Mouse (Mus musculus) embryonic facial prominence, embryonic 15.5 days (tissue): ENCODE results near the gene Fbp2. TPM values are rescaled to one million over a fixed set of nuclear protein-coding genes. Genes with fewer than 3 reads are reported as not detected.
"Not testable (repeated sequence)": the region's sequence is repeated elsewhere in the genome, so short reads cannot be mapped to it uniquely, and the experiment has no call there.

ENCODE experiments used
- ATAC-seq: fragments of 200-750 bp; cut with Nextera tagmentation; 2 replicates; pipeline ENCODE4 v1.8.0; 2017; ENCODE audit warnings: low read depth, moderate TSS enrichment; ENCODE audit not compliant: insufficient number of reproducible peaks, low FRiP score, low TSS enrichment
- H3K27ac ChIP-seq: fragments of 300-500 bp; sonication (generic); replicated peaks from 2 replicates; pipeline ENCODE4 v1.5.1; 2015; ENCODE audit warnings: mild to moderate bottlenecking, inconsistent platforms
- H3K27me3 ChIP-seq: fragments of 300-500 bp; sonication (generic); 2 replicates; pipeline ENCODE4 v1.6.1; 2015; ENCODE audit warnings: inconsistent platforms
- H3K36me3 ChIP-seq: fragments of 300-500 bp; sonication (generic); 2 replicates; pipeline ENCODE4 v1.6.1; 2015; ENCODE audit warnings: mild to moderate bottlenecking, inconsistent platforms
- H3K4me1 ChIP-seq: fragments of 300-500 bp; sonication (generic); 2 replicates; pipeline ENCODE4 v1.6.1; 2015; ENCODE audit warnings: inconsistent platforms
- H3K4me2 ChIP-seq: fragments of 300-500 bp; sonication (generic); replicated peaks from 2 replicates; pipeline ENCODE4 v1.6.1; 2015; ENCODE audit warnings: mild to moderate bottlenecking, inconsistent platforms
- H3K4me3 ChIP-seq: fragments of 300-500 bp; sonication (generic); replicated peaks from 2 replicates; pipeline ENCODE4 v1.5.1; 2015; ENCODE audit warnings: mild to moderate bottlenecking, inconsistent platforms
- H3K9ac ChIP-seq: fragments of 300-500 bp; sonication (generic); 2 replicates; pipeline ENCODE4 v1.6.1; 2015; ENCODE audit warnings: inconsistent platforms
- H3K9me3 ChIP-seq: fragments of 300-500 bp; sonication (generic); replicated peaks from 2 replicates; pipeline ENCODE4 v1.6.1; 2016; ENCODE audit warnings: inconsistent platforms
- WGBS: fragments of 180-500 bp; shearing (Covaris S2); methylation state at CpG from one replicate; pipeline ENCODE4 v1.1.7; 2015; 5-methylcytosine and 5-hydroxymethylcytosine counted together
- polyA plus RNA-seq: library from polyadenylated mRNA; unstranded; fragments of >200 nt; fragmentation: Nextera tagmentation; extraction: Ambion mirVana; gene quantifications from 2 replicates; pipeline ENCODE4 v1.2.1, GENCODE M21; 2015

Gene Fbp2
- polyA plus RNA-seq, 1 experiment from 2014 or later = 2.6 TPM

- no peaks in the 10 kb centered on the region for H3K36me3 ChIP-seq
- WGBS = 89% methylated on average over 3 of the region's 3 CpGs
- ATAC-seq = no peak
- H3K9ac ChIP-seq = no peak overlapping the region
- H3K4me1 ChIP-seq = peaks cover 30% of the 10 kb centered on the region
- no peak overlapping the region for H3K4me3 ChIP-seq
- no peak overlapping the region for H3K27ac ChIP-seq
- no peaks in the 10 kb centered on the region for H3K27me3 ChIP-seq
- H3K4me2 ChIP-seq = no peak overlapping the region
- H3K9me3 ChIP-seq = no peaks in the 10 kb centered on the region
Measured at GRCm38 (mm10) chr13:62862875-62863274, 4.7 kb upstream of the Fbp2 start.

GRCm38 (mm10) chr13:62860068-62860467 lies 1.8 kb upstream of the Fbp2 start:
- no peak overlapping the region for H3K9ac ChIP-seq
- H3K27ac ChIP-seq = no peak overlapping the region
- no peak overlapping the region for H3K4me2 ChIP-seq
- H3K36me3 ChIP-seq = no peaks in the 10 kb centered on the region
- H3K4me3 ChIP-seq = no peak overlapping the region
- no peaks in the 10 kb centered on the region for H3K27me3 ChIP-seq
- H3K4me1 ChIP-seq = peaks cover 13% of the 10 kb centered on the region
- no peak for ATAC-seq
- no peaks in the 10 kb centered on the region for H3K9me3 ChIP-seq
- WGBS = 89% methylated on average over 4 of the region's 4 CpGs

GRCm38 (mm10) chr13:62859251-62859650 lies 1.0 kb upstream of the Fbp2 start:
- H3K4me2 ChIP-seq = not testable (repeated sequence)

GRCm38 (mm10) chr13:62856850-62857249 lies 1.4 kb downstream of the Fbp2 start:
- Histone ChIP-seq H3K9ac (no peak overlapping the region), H3K9me3 (no peaks in the 10 kb centered on the region), H3K4me1 (no peaks in the 10 kb centered on the region), H3K4me3 (no peak overlapping the region), H3K4me2 (no peak overlapping the region), H3K27me3 (no peaks in the 10 kb centered on the region), H3K27ac (no peak overlapping the region), H3K36me3 (no peaks in the 10 kb centered on the region)
- WGBS = 85% methylated on average over 14 of the region's 14 CpGs
- ATAC-seq = no peak

More at GRCm38 (mm10) chr13:62859251-62859650, 1.0 kb upstream of the Fbp2 start:
- ATAC-seq, H3K27ac ChIP-seq, H3K27me3 ChIP-seq, H3K9ac ChIP-seq, H3K4me3 ChIP-seq, H3K9me3 ChIP-seq, H3K4me1 ChIP-seq, H3K36me3 ChIP-seq: not testable (repeated sequence)
- 76% methylated on average over 10 of the region's 10 CpGs for WGBS

- Histone ChIP-seq H3K9me3 (no peaks in the 10 kb centered on the region), H3K4me3 (peak overlapping the region; percentile 23), H3K36me3 (no peaks in the 10 kb centered on the region), H3K4me1 (no peaks in the 10 kb centered on the region), H3K4me2 (peak overlapping the region; percentile 51), H3K27me3 (no peaks in the 10 kb centered on the region), H3K9ac (no peak overlapping the region), H3K27ac (no peak overlapping the region)
- WGBS = 8% methylated on average over 5 of the region's 5 CpGs
- peak; percentile 74 for ATAC-seq
Measured at GRCm38 (mm10) chr13:62856305-62856675, 1.9 kb downstream of the Fbp2 start.

- Histone ChIP-seq H3K9me3 (no peaks in the 10 kb centered on the region), H3K36me3 (no peaks in the 10 kb centered on the region), H3K4me3 (peak overlapping the region; percentile 23), H3K27me3 (no peaks in the 10 kb centered on the region), H3K4me2 (peak overlapping the region; percentile 51), H3K9ac (no peak overlapping the region), H3K4me1 (no peaks in the 10 kb centered on the region), H3K27ac (no peak overlapping the region)
- WGBS = 35% methylated on average over 24 of the region's 25 CpGs
- no peak for ATAC-seq
Measured at GRCm38 (mm10) chr13:62855396-62856304, 2.6 kb downstream of the Fbp2 start.

- H3K4me3 ChIP-seq = no peak overlapping the region
- no peaks in the 10 kb centered on the region for H3K4me1 ChIP-seq
- ATAC-seq = no peak
- no peak overlapping the region for H3K27ac ChIP-seq
- 11% methylated on average over 15 of the region's 15 CpGs for WGBS
- no peak overlapping the region for H3K9ac ChIP-seq
- H3K9me3 ChIP-seq = no peaks in the 10 kb centered on the region
- no peaks in the 10 kb centered on the region for H3K27me3 ChIP-seq
- 0 out of 2 replicates have a peak overlapping the region, but pooled peaks have one; percentile 8 for H3K4me2 ChIP-seq
- no peaks in the 10 kb centered on the region for H3K36me3 ChIP-seq
Measured at GRCm38 (mm10) chr13:62854666-62855065, 3.6 kb downstream of the Fbp2 start.

GRCm38 (mm10) chr13:62833341-62833740 lies 24.9 kb downstream of the Fbp2 start:
- Histone ChIP-seq H3K4me2 (no peak overlapping the region), H3K27me3 (no peaks in the 10 kb centered on the region), H3K9me3 (no peaks in the 10 kb centered on the region), H3K4me3 (no peak overlapping the region), H3K4me1 (no peaks in the 10 kb centered on the region), H3K27ac (no peak overlapping the region), H3K36me3 (no peaks in the 10 kb centered on the region), H3K9ac (no peak overlapping the region)
- WGBS = 31% methylated on average over 4 of the region's 4 CpGs
- ATAC-seq = no peak

GRCm38 (mm10) chr13:62832239-62832638 lies 26.0 kb downstream of the Fbp2 start:
- Histone ChIP-seq H3K36me3 (no peaks in the 10 kb centered on the region), H3K4me2 (no peak overlapping the region), H3K27me3 (no peaks in the 10 kb centered on the region), H3K27ac (no peak overlapping the region), H3K4me1 (no peaks in the 10 kb centered on the region), H3K4me3 (no peak overlapping the region), H3K9me3 (no peaks in the 10 kb centered on the region), H3K9ac (no peak overlapping the region)
- WGBS = 62% methylated on average over 2 of the region's 2 CpGs
- ATAC-seq = no peak

- H3K9me3 ChIP-seq, H3K27me3 ChIP-seq, H3K27ac ChIP-seq, H3K4me1 ChIP-seq, ATAC-seq, H3K4me2 ChIP-seq, H3K4me3 ChIP-seq, H3K9ac ChIP-seq, H3K36me3 ChIP-seq: not testable (repeated sequence)
- WGBS = 75% methylated on average over 3 of the region's 3 CpGs
Measured at GRCm38 (mm10) chr13:62815705-62816104, 42.5 kb downstream of the Fbp2 start.

GRCm38 (mm10) chr13:62812713-62813112 lies 45.5 kb downstream of the Fbp2 start:
- Histone ChIP-seq H3K4me2 (peak overlapping the region; percentile 61), H3K4me1 (no peaks in the 10 kb centered on the region), H3K9ac (no peak overlapping the region), H3K4me3 (peak overlapping the region; percentile 37), H3K9me3 (no peaks in the 10 kb centered on the region), H3K36me3 (no peaks in the 10 kb centered on the region), H3K27me3 (no peaks in the 10 kb centered on the region), H3K27ac (no peak overlapping the region)
- ATAC-seq = no peak
- 6% methylated on average over 24 of the region's 32 CpGs for WGBS

- not testable (repeated sequence) for H3K9me3 ChIP-seq, H3K4me3 ChIP-seq, H3K36me3 ChIP-seq, H3K27ac ChIP-seq, H3K27me3 ChIP-seq, ATAC-seq, H3K4me2 ChIP-seq, H3K4me1 ChIP-seq, H3K9ac ChIP-seq
- 92% methylated on average over 6 of the region's 6 CpGs for WGBS
Measured at GRCm38 (mm10) chr13:62807981-62808380, 50.2 kb downstream of the Fbp2 start.
